Mouse (Mus musculus) stomach, embryonic 14.5 days (tissue): ENCODE results near the gene Fbxl20. TPM values are rescaled to one million over a fixed set of nuclear protein-coding genes. Genes with fewer than 3 reads are reported as not detected.

Experiments used
- ATAC-seq: fragments of 200-750 bp; cut with Nextera tagmentation; 2 replicates; pipeline ENCODE4 v1.8.0; 2017; ENCODE audit warnings: low read depth, moderate TSS enrichment; ENCODE audit not compliant: insufficient number of reproducible peaks, insufficient read depth, low FRiP score
- H3K27ac ChIP-seq: fragments of 300-500 bp; sonication (generic); 2 replicates; pipeline ENCODE4 v1.5.1; 2014; ENCODE audit warnings: mild to moderate bottlenecking, low read length, moderate library complexity, mixed read lengths
- H3K27me3 ChIP-seq: fragments of 300-500 bp; sonication (generic); 2 replicates; pipeline ENCODE4 v1.6.1; 2014; ENCODE audit warnings: low read length, control low read depth, mixed read lengths; ENCODE audit not compliant: control insufficient read depth, insufficient read depth
- H3K36me3 ChIP-seq: fragments of 300-500 bp; sonication (generic); 2 replicates; pipeline ENCODE4 v1.6.1; 2014; ENCODE audit warnings: mild to moderate bottlenecking, control low read depth, low read length, moderate library complexity, mixed read lengths; ENCODE audit not compliant: control insufficient read depth, insufficient read depth
- H3K4me1 ChIP-seq: fragments of 300-500 bp; sonication (generic); 2 replicates; pipeline ENCODE4 v1.6.1; 2014; ENCODE audit warnings: low read length, control low read depth, mixed read lengths; ENCODE audit not compliant: control insufficient read depth, insufficient read depth
- H3K4me2 ChIP-seq: fragments of 300-500 bp; sonication (generic); replicated peaks from 2 replicates; pipeline ENCODE4 v1.6.1; 2014; ENCODE audit warnings: low read depth, low read length, control low read depth
- H3K4me3 ChIP-seq: fragments of 300-500 bp; sonication (generic); 2 replicates; pipeline ENCODE4 v1.5.1; 2014; ENCODE audit warnings: low read depth, low read length, control low read depth
- H3K9ac ChIP-seq: fragments of 300-500 bp; sonication (generic); replicated peaks from 2 replicates; pipeline ENCODE4 v1.6.1; 2014; ENCODE audit warnings: low read depth, mild to moderate bottlenecking, control low read depth, low read length, moderate library complexity, mixed read lengths
- H3K9me3 ChIP-seq: fragments of 300-500 bp; sonication (generic); 2 replicates; pipeline ENCODE4 v1.6.1; 2016; ENCODE audit warnings: low read depth, low read length, control low read depth; ENCODE audit not compliant: control insufficient read depth
- WGBS: fragments of 180-500 bp; shearing (Covaris S2); extraction: QIAGEN DNeasy Blood & Tissue Kit; methylation state at CpG from one replicate; pipeline ENCODE4 v1.1.7; 2014; 5-methylcytosine and 5-hydroxymethylcytosine counted together
- polyA plus RNA-seq: library from polyadenylated mRNA; unstranded; fragments of >200 nt; fragmentation: Nextera tagmentation; extraction: Ambion mirVana; gene quantifications from 2 replicates; pipeline ENCODE4 v1.2.1, GENCODE M21; 2014

The Fbxl20 gene
- polyA plus RNA-seq, 1 experiment from 2014 or later: 14.1 TPM

DNA sequence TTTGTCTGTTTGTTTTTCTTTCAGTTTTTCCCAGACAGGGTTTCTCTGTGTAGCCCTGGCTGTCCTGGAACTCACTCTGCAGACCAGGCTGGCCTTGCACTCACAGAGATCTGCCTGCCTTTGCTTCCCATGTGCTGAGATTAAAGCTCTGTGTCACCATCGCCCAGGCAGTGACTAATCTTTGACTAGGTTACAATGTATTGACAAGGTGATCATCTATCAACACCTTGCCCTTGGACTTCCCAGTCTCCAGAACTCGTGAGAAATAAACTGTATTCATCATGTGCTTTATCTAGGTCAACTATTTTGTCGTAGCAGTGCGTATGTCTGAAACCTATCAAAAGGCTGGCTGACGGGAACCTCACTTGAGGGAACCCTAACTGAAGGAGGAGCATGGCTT lies 26.8 kb downstream of the Fbxl20 start:
- H3K4me1 ChIP-seq: no peaks in the 10 kb centered on the region
- H3K27ac ChIP-seq: no peak overlapping the region
- no peak overlapping the region for H3K9ac ChIP-seq
- H3K9me3 ChIP-seq: no peaks in the 10 kb centered on the region
- H3K4me3 ChIP-seq: no peak overlapping the region
- no peak overlapping the region for H3K4me2 ChIP-seq
- WGBS: 86% methylated on average over 5 of the region's 5 CpGs
- no peaks in the 10 kb centered on the region; the same call in 1 of the 2 replicates for H3K36me3 ChIP-seq
- ATAC-seq: no peak
- H3K27me3 ChIP-seq: no peaks in the 10 kb centered on the region

DNA sequence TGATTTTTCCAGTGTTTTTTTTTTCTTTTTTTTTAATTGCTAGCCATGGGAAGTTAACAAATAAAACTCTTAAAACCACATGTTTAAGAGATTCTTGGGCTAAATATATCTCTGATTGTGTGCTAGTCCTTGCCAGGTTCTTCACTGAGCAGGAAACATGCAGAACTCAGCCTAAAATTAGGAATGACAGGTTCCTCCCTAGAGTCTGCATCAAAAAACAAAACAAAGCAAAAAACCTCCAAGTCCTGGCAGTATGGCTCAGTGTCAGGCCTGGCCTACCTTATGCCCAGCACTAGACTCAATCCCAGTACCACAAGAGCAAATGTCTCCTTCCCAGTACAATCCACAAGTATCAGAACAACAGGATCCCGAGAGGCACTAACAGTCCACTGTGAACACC lies 35.8 kb downstream of the Fbxl20 start:
- 90% methylated on average over 1 of the region's 1 CpGs for WGBS
- Histone ChIP-seq H3K36me3 (peaks cover 31% of the 10 kb centered on the region), H3K9ac (no peak overlapping the region), H3K4me2 (no peak overlapping the region), H3K9me3 (no peaks in the 10 kb centered on the region), H3K4me3 (no peak overlapping the region), H3K27me3 (no peaks in the 10 kb centered on the region), H3K4me1 (no peaks in the 10 kb centered on the region), H3K27ac (no peak overlapping the region)
- no peak for ATAC-seq

GRCm38 (mm10) chr11:98113504-98113903 lies 36.7 kb downstream of the Fbxl20 start:
- H3K36me3 ChIP-seq: peaks cover 39% of the 10 kb centered on the region
- H3K9ac ChIP-seq: no peak overlapping the region
- H3K27ac ChIP-seq: no peak overlapping the region
- no peaks in the 10 kb centered on the region for H3K9me3 ChIP-seq
- WGBS: 56% methylated on average over 4 of the region's 4 CpGs
- H3K4me1 ChIP-seq: no peaks in the 10 kb centered on the region
- no peak overlapping the region for H3K4me2 ChIP-seq
- no peak for ATAC-seq
- H3K27me3 ChIP-seq: no peaks in the 10 kb centered on the region
- H3K4me3 ChIP-seq: no peak overlapping the region

DNA sequence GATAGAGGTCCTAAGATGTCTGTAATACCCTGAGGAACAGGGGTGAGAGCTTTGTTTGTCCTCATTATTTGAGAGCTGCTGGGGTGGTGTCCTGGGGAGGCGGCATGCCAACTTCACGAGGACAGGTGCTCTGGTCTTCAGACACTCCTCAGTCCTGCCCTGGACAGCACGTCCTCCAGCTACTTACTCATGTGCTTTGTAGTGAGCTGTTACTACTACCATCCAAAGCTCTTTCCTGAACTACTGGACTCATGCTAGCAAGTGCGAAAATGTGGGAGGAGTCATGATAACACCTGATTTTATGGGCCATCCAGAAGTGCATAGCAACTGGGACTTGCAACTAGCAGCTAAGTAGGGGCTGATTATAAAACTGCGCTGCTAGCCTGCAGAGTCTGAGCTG lies 40.5 kb downstream of the Fbxl20 start:
- Histone ChIP-seq H3K36me3 (peaks cover 42% of the 10 kb centered on the region), H3K9ac (no peak overlapping the region), H3K9me3 (no peaks in the 10 kb centered on the region), H3K27me3 (no peaks in the 10 kb centered on the region), H3K4me3 (no peak overlapping the region), H3K27ac (no peak overlapping the region), H3K4me1 (no peaks in the 10 kb centered on the region), H3K4me2 (no peak overlapping the region)
- ATAC-seq: no peak
- WGBS: 87% methylated on average over 5 of the region's 5 CpGs

DNA sequence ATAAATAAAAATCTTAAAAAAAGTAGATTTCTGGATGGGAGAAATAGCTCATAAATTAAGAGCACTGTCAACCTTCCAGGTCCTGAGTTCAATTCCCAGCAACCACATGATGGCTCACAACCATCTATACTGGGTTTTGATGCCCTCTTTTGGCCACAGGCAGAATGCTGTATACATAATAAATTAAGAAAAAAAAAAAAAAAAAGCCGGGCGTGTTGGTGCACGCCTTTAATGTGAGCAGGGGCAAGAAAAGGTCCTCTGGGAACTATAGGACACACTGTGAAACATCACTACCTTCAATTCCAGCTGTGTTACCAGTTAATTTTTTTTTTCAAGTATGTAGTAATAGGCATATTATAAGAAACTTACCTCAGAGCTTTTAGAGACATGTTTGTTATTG lies 48.9 kb downstream of the Fbxl20 start:
- H3K27ac ChIP-seq: no peak overlapping the region
- WGBS: 87% methylated on average over 3 of the region's 3 CpGs
- no peak overlapping the region for H3K4me3 ChIP-seq

GRCm38 (mm10) chr11:98090583-98090982 lies 59.6 kb downstream of the Fbxl20 start:
- no peaks in the 10 kb centered on the region for H3K4me1 ChIP-seq
- peaks cover 20% of the 10 kb centered on the region for H3K36me3 ChIP-seq
- H3K27ac ChIP-seq: no peak overlapping the region
- no peak overlapping the region for H3K4me3 ChIP-seq
- 88% methylated on average over 9 of the region's 9 CpGs for WGBS
- no peak for ATAC-seq
- H3K9ac ChIP-seq: no peak overlapping the region
- H3K4me2 ChIP-seq: no peak overlapping the region
- no peaks in the 10 kb centered on the region for H3K9me3 ChIP-seq
- H3K27me3 ChIP-seq: no peaks in the 10 kb centered on the region

More for the DNA sequence above, 48.9 kb downstream of the Fbxl20 start:
- no peaks in the 10 kb centered on the region for H3K9me3 ChIP-seq
- H3K9ac ChIP-seq: no peak overlapping the region
- no peak for ATAC-seq
- no peaks in the 10 kb centered on the region for H3K4me1 ChIP-seq
- H3K27me3 ChIP-seq: no peaks in the 10 kb centered on the region
- H3K36me3 ChIP-seq: peaks cover 30% of the 10 kb centered on the region
- H3K4me2 ChIP-seq: no peak overlapping the region

- WGBS: 53% methylated on average over 7 of the region's 7 CpGs
- Histone ChIP-seq H3K4me3 (no peak overlapping the region), H3K4me2 (no peak overlapping the region), H3K9me3 (no peaks in the 10 kb centered on the region), H3K27me3 (no peaks in the 10 kb centered on the region), H3K36me3 (peaks cover 20% of the 10 kb centered on the region), H3K4me1 (no peaks in the 10 kb centered on the region), H3K27ac (no peak overlapping the region), H3K9ac (no peak overlapping the region)
- no peak for ATAC-seq
Observed at GRCm38 (mm10) chr11:98088224-98088623, 62.0 kb downstream of the Fbxl20 start.

GRCm38 (mm10) chr11:98086574-98086973 lies 63.6 kb downstream of the Fbxl20 start:
- WGBS: 72% methylated on average over 7 of the region's 7 CpGs
- H3K9ac ChIP-seq: no peak overlapping the region
- H3K9me3 ChIP-seq: no peaks in the 10 kb centered on the region
- H3K27ac ChIP-seq: no peak overlapping the region
- no peak for ATAC-seq
- no peak overlapping the region for H3K4me2 ChIP-seq
- no peaks in the 10 kb centered on the region for H3K27me3 ChIP-seq
- H3K36me3 ChIP-seq: peaks cover 19% of the 10 kb centered on the region
- no peak overlapping the region for H3K4me3 ChIP-seq
- H3K4me1 ChIP-seq: no peaks in the 10 kb centered on the region

DNA sequence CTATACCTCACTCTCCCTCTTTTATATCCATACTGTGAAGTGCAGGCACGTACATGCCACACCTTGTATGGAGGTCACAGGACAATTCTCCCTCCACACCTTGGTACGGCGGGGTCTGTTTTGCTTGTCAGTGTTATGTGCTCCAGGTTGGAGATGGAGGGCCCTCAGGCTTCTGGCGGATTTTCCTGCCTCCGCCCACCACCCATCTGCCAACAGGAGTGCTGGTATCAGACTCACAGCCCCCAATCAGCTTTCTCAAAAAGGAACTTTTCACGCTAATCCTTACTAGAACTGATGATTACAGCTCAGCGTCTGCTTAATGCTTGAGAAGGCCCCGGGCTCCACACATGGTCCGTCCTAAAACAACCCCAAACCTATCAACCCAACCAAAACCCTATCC lies 64.1 kb downstream of the Fbxl20 start:
- Histone ChIP-seq H3K36me3 (peaks cover 16% of the 10 kb centered on the region), H3K9ac (no peak overlapping the region), H3K27me3 (no peaks in the 10 kb centered on the region), H3K4me1 (no peaks in the 10 kb centered on the region), H3K4me3 (no peak overlapping the region), H3K4me2 (no peak overlapping the region), H3K27ac (no peak overlapping the region), H3K9me3 (no peaks in the 10 kb centered on the region)
- 92% methylated on average over 9 of the region's 9 CpGs for WGBS
- no peak for ATAC-seq
